Mouse (Mus musculus): ENCODE measurements around the gene Pkp3. TPM values are rescaled to one million over a fixed set of nuclear protein-coding genes. Genes with fewer than 3 reads are reported as not detected.

The Pkp3 gene
- polyA plus RNA-seq, 1 experiment, result 19.6 TPM

- H3K9me3 ChIP-seq (replicated peaks; ENCODE audit: control insufficient read depth, insufficient read depth, low read length, poor library complexity, severe bottlenecking), result no peaks in the 10 kb centered on the region
- 0 out of 2 replicates have a peak overlapping the region, but pooled peaks have one; percentile 13 for H3K9ac ChIP-seq (ENCODE audit: low read depth, poor library complexity, severe bottlenecking)
- peaks cover 8% of the 10 kb centered on the region for H3K4me1 ChIP-seq (ENCODE audit: control insufficient read depth, insufficient read depth, low read length)
- TF ChIP-seq CTCF (IDR thresholded peaks at IDR 0.05; ENCODE audit: low read depth, low read length) (no peak), EP300 (IDR thresholded peaks at IDR 0.05; ENCODE audit: insufficient read depth, low read depth, low read length) (0 out of 2 replicates have a peak, but pooled peaks have one; percentile 18), POLR2A (IDR thresholded peaks at IDR 0.05; ENCODE audit: insufficient read depth, low read length) (no peak)
- H3K27ac ChIP-seq (ENCODE audit: insufficient read depth, low read length), result no peak overlapping the region
- no peaks in the 10 kb centered on the region for H3K27me3 ChIP-seq (ENCODE audit: control insufficient read depth, insufficient read depth, low read length, poor library complexity, severe bottlenecking)
- no peaks in the 10 kb centered on the region for H3K36me3 ChIP-seq (ENCODE audit: control insufficient read depth, insufficient read depth, low read length, poor library complexity, severe bottlenecking)
- H3K4me3 ChIP-seq (ENCODE audit: low read depth, low read length), result no peak overlapping the region
Observed at GRCm38 (mm10) chr7:141038090-141039032, 39.7 kb upstream of the Pkp3 start.

GRCm38 (mm10) chr7:141039386-141040107, 38.5 kb upstream of the Pkp3 start:
- TF ChIP-seq CTCF (IDR thresholded peaks at IDR 0.05; ENCODE audit: low read depth, low read length), result no peak

GRCm38 (mm10) chr7:141040867-141041606, 37.0 kb upstream of the Pkp3 start:
- Histone ChIP-seq H3K9me3 (replicated peaks; ENCODE audit: control insufficient read depth, insufficient read depth, low read length, poor library complexity, severe bottlenecking) (no peaks in the 10 kb centered on the region), H3K4me3 (ENCODE audit: low read depth, low read length) (no peak overlapping the region), H3K4me1 (ENCODE audit: control insufficient read depth, insufficient read depth, low read length) (peaks cover 8% of the 10 kb centered on the region), H3K27me3 (ENCODE audit: control insufficient read depth, insufficient read depth, low read length, poor library complexity, severe bottlenecking) (no peaks in the 10 kb centered on the region), H3K9ac (ENCODE audit: low read depth, poor library complexity, severe bottlenecking) (no peak overlapping the region), H3K27ac (ENCODE audit: insufficient read depth, low read length) (no peak overlapping the region), H3K36me3 (ENCODE audit: control insufficient read depth, insufficient read depth, low read length, poor library complexity, severe bottlenecking) (no peaks in the 10 kb centered on the region)
- TF ChIP-seq EP300 (IDR thresholded peaks at IDR 0.05; ENCODE audit: insufficient read depth, low read depth, low read length) (no peak), CTCF (IDR thresholded peaks at IDR 0.05; ENCODE audit: low read depth, low read length) (no peak), POLR2A (IDR thresholded peaks at IDR 0.05; ENCODE audit: insufficient read depth, low read length) (no peak)

More at GRCm38 (mm10) chr7:141039386-141040107, 38.5 kb upstream of the Pkp3 start:
- Histone ChIP-seq H3K4me3 (ENCODE audit: low read depth, low read length) (no peak overlapping the region), H3K36me3 (ENCODE audit: control insufficient read depth, insufficient read depth, low read length, poor library complexity, severe bottlenecking) (no peaks in the 10 kb centered on the region), H3K9ac (ENCODE audit: low read depth, poor library complexity, severe bottlenecking) (no peak overlapping the region), H3K27ac (ENCODE audit: insufficient read depth, low read length) (no peak overlapping the region), H3K9me3 (replicated peaks; ENCODE audit: control insufficient read depth, insufficient read depth, low read length, poor library complexity, severe bottlenecking) (no peaks in the 10 kb centered on the region), H3K27me3 (ENCODE audit: control insufficient read depth, insufficient read depth, low read length, poor library complexity, severe bottlenecking) (no peaks in the 10 kb centered on the region), H3K4me1 (ENCODE audit: control insufficient read depth, insufficient read depth, low read length) (peaks cover 8% of the 10 kb centered on the region)

GRCm38 (mm10) chr7:141041661-141042060, 36.4 kb upstream of the Pkp3 start:
- TF ChIP-seq EP300 (IDR thresholded peaks at IDR 0.05; ENCODE audit: insufficient read depth, low read depth, low read length) (no peak), POLR2A (IDR thresholded peaks at IDR 0.05; ENCODE audit: insufficient read depth, low read length) (no peak), CTCF (IDR thresholded peaks at IDR 0.05; ENCODE audit: low read depth, low read length) (no peak)
- H3K36me3 ChIP-seq (ENCODE audit: control insufficient read depth, insufficient read depth, low read length, poor library complexity, severe bottlenecking), result no peaks in the 10 kb centered on the region
- H3K27me3 ChIP-seq (ENCODE audit: control insufficient read depth, insufficient read depth, low read length, poor library complexity, severe bottlenecking), result no peaks in the 10 kb centered on the region
- H3K27ac ChIP-seq (ENCODE audit: insufficient read depth, low read length), result no peak overlapping the region
- no peak overlapping the region for H3K4me3 ChIP-seq (ENCODE audit: low read depth, low read length)
- no peak overlapping the region for H3K9ac ChIP-seq (ENCODE audit: low read depth, poor library complexity, severe bottlenecking)
- peaks cover 8% of the 10 kb centered on the region for H3K4me1 ChIP-seq (ENCODE audit: control insufficient read depth, insufficient read depth, low read length)
- H3K9me3 ChIP-seq (replicated peaks; ENCODE audit: control insufficient read depth, insufficient read depth, low read length, poor library complexity, severe bottlenecking), result no peaks in the 10 kb centered on the region

- no peak overlapping the region for H3K4me3 ChIP-seq (ENCODE audit: low read depth, low read length)
- peaks cover 8% of the 10 kb centered on the region for H3K4me1 ChIP-seq (ENCODE audit: control insufficient read depth, insufficient read depth, low read length)
- H3K36me3 ChIP-seq (ENCODE audit: control insufficient read depth, insufficient read depth, low read length, poor library complexity, severe bottlenecking), result no peaks in the 10 kb centered on the region
- H3K27ac ChIP-seq (ENCODE audit: insufficient read depth, low read length), result peak overlapping the region; percentile 12; the same call in 1 of the 2 replicates
- TF ChIP-seq CTCF (IDR thresholded peaks at IDR 0.05; ENCODE audit: low read depth, low read length), result no peak
- 0 out of 2 replicates have a peak, but pooled peaks have one; percentile 50 for TF ChIP-seq EP300 (IDR thresholded peaks at IDR 0.05; ENCODE audit: insufficient read depth, low read depth, low read length)
- H3K27me3 ChIP-seq (ENCODE audit: control insufficient read depth, insufficient read depth, low read length, poor library complexity, severe bottlenecking), result no peaks in the 10 kb centered on the region
- no peak overlapping the region for H3K9ac ChIP-seq (ENCODE audit: low read depth, poor library complexity, severe bottlenecking)
- H3K9me3 ChIP-seq (replicated peaks; ENCODE audit: control insufficient read depth, insufficient read depth, low read length, poor library complexity, severe bottlenecking), result no peaks in the 10 kb centered on the region
Observed at GRCm38 (mm10) chr7:141042539-141042938, 35.5 kb upstream of the Pkp3 start.
